Mouse (Mus musculus): Measurements from ENCODE around the gene BC049715.

DNA sequence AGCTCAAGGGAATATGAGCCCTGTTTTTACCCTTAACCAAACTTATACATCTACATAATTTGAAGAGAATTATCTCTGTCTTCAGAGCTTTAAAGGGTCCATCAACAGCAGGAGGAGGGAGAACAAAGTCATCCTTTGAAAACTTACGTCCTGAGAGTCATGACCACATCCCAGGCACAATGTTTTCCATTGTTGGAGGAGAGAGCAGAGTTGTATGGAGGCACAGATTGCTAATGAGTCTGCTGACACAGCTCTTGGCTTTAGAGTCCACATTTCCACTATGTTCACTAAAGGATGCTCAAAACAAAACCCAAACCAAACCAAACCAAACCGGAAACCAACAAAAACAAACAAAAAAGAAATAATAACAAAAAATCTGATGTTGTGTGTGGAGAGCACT is 17.5 kb downstream of the BC049715 start:
- TF ChIP-seq CTCF (IDR thresholded peaks at IDR 0.05; ENCODE audit: control insufficient read depth, insufficient read depth, low read length) (no peak), POLR2A (IDR thresholded peaks at IDR 0.05; ENCODE audit: borderline replicate concordance, control insufficient read depth, low read depth, low read length) (no peak)
